Mouse (Mus musculus) testis, postnatal 10 days (tissue): ENCODE data around the gene D130043K22Rik.

Source experiments
- DNase-seq: peaks from one replicate; pipeline ENCODE4 v3.0.0; 2021; ENCODE audit warnings: low spot score

Gene D130043K22Rik

GRCm38 (mm10) chr13:24893880-24894279 is 48.9 kb downstream of the D130043K22Rik start:
- DNase-seq, result no peak

GRCm38 (mm10) chr13:24901916-24902315 is 57.0 kb downstream of the D130043K22Rik start:
- no peak for DNase-seq

DNA sequence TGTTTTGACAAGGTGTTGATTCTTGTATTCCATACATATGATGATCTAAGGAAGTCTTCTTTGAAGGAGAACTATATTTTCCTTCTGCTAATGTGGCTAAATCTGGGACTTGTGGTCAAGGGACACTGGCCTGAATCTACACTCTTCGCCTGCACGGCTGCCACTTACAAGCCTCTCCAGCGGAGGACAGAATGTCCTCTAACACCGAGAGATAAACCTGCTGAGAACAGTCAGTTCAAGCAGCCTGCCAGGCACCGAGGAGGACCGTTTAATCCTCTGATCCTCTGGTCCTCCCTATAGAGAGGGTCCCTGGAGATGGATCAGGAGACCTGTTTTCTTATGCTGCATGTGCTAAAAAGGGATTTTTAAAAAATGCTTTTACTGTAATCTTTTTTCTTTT is 58.5 kb downstream of the D130043K22Rik start:
- DNase-seq, result no peak

- no peak for DNase-seq
Measured at GRCm38 (mm10) chr13:24905422-24905821, 60.5 kb downstream of the D130043K22Rik start.

- no peak for DNase-seq
Measured at GRCm38 (mm10) chr13:24906831-24907570, 62.1 kb downstream of the D130043K22Rik start.

DNA sequence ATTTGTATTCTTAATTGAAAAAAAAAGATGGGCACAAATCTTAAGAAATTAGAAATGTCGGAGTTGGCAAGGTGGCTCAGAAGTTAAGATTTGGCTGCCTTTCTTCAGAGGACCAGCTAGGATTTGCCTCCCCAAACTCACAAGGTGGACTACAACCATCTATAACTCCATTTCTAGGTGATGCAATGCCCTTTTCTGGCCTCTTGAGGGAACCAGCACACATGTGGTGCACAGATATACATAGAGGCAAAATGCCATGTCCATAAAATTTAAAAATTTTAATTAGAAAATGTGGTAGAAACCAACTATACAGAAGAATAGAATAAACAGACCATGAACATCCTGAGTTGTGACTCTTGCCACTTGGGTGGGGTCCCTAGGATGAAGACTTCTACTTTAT is 64.2 kb downstream of the D130043K22Rik start:
- DNase-seq, result no peak

GRCm38 (mm10) chr13:24913576-24913975 is 68.6 kb downstream of the D130043K22Rik start:
- DNase-seq, result no peak

DNA sequence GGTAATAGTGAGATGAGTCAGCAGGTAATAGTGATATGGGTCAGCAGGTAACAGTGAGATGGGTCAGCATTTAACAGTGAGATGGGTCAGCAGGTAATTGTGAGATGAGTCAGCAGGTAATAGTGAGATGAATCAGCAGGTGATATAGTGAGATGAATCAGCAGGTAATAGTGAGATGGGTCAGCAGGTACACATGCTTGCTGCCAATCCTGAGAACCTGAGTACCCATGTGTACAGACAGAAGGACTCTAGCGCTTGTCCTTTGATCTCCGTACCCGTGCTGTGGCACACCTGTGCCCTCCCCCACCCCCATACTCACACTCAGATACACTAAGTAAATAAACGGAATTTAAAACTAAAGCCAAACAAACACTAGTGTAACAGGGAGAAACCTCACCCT is 70.0 kb downstream of the D130043K22Rik start:
- no peak for DNase-seq

DNA sequence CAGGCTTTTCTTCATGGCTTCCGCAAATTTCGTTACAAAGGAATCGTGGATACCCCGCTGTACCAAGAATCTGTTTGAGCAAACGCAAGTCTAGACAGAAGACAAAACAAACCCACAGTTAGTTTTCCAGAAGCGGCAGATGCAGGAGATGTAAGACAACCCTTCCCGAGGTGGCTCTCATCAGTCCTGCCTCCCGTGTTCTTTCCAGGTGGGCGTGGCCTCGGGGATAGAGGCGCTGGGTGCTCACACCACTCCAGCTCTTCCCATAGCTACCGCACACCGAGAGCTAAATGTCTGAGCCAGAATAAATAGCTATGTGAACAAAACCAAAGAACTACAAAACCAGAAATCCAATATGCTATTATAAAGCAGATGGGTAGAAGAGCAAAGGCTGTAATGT is 70.9 kb downstream of the D130043K22Rik start:
- no peak for DNase-seq

DNA sequence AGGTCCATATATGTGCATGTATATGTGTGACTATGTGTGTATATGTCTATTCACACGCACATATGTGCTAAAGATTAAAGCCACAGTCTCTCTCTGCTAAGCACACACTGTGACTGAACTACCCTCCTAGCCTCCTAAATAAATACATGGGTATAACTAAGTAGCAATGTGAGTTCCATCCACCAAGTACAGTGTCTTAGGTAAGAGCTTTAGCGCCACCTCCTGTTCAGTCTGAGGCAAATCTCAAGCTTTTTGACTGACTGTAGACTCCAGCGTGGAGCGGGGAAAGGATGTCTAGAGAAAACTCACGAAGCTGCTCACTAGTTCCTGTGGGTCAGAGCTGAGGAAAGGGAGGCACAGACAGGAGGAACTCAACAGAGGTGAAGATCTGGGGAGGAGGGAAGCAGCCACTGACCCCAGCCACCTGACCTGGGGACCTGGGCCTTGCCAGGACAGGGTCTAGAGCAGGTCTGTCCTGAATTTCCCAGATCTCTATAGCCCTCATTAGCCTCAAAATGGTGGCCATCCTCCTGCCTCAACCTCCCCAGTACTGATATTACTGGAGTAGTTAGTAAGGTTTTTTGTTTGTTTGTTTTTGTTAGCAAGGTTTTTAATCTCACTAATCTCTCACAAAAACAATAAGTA is 75.5 kb downstream of the D130043K22Rik start:
- peak; percentile 69 for DNase-seq

DNA sequence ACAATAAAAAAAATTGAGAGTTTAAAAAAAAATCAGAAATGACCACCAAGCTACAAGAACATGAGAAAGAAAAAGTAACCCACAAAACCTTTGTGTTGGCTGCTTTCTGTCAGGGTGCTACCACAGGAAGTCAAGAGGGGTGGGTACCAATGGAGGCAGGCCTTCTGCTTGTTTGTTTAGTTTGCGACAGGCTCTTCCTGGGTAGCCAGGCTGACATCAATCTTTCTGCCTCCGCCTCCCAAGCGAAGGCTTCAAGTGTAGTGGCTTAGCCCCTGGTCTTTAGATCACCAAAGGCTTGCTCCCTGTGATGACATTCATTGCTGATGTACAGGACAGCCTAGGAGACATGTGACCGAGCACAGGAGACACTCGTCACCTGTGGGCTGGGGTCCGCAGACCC is 76.3 kb downstream of the D130043K22Rik start:
- DNase-seq, result no peak

- DNase-seq, result no peak
Measured at GRCm38 (mm10) chr13:24923991-24924390, 79.1 kb downstream of the D130043K22Rik start.

- DNase-seq, result no peak
Measured at GRCm38 (mm10) chr13:24930591-24930990, 85.7 kb downstream of the D130043K22Rik start.

DNA sequence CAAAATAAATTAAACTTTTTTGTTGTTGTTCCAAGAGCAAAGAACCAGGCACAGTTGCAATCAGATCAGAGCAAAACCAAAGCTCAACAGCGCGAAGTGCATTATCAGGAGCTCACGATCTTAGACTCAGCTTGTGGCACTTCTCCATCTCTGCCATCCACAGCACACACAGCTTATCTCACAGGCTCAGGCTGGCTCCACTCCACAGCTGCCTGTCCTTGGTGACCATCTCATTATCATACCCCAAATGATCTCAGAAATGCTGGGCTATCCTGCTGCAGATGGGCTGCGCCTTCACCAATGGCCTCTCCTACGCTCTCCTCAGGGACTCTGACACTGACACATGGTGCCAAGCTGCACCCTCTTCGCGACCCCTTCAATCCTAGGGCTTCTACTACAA is 88.3 kb downstream of the D130043K22Rik start:
- no peak for DNase-seq

- no peak for DNase-seq
Measured at GRCm38 (mm10) chr13:24936772-24937107, 91.8 kb downstream of the D130043K22Rik start.

DNA sequence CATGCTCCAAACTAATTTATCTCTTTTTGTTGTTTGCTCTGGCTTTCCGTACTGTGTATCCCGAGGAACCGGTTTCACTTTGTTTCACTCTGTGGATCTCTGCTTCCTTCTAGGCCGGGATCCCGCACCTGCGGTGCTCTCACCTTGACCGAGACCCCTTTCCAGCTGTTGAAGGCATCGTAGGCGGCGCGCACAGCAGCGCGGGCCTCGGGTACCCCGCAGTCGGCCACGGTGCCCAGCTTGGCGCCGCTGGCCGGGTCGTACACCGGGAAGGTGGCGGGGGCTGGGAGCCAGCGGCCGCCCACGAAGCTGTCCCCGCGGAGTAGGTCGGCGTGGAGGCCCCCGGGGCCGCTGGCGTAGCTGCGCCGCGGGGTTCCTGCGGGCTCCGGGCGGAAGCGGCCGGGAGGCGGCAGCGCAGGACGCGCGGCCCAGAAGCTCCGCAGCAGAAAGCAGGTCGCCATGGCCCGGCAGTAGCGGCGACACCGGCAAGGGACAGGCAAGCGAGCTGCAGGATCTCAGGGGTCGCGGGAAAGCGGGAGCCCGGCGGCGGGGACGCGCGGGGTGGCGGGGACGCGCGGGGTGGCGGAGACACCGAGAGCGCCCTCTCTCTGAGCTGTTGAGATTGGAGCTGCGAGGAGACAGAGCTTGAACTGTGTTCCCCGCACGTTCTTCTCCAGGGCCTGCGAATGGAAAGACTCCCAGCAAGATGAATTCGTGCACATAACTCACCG is 92.3 kb downstream of the D130043K22Rik start, which contains the start of gene Aldh5a1:
TSS of gene Aldh5a1 (minus strand) at position 554 of the 731 bp plus-strand sequence.
- DNase-seq, result peak; percentile 85

GRCm38 (mm10) chr13:24937839-24938166 is 92.9 kb downstream of the D130043K22Rik start:
- DNase-seq, result peak; percentile 46

DNA sequence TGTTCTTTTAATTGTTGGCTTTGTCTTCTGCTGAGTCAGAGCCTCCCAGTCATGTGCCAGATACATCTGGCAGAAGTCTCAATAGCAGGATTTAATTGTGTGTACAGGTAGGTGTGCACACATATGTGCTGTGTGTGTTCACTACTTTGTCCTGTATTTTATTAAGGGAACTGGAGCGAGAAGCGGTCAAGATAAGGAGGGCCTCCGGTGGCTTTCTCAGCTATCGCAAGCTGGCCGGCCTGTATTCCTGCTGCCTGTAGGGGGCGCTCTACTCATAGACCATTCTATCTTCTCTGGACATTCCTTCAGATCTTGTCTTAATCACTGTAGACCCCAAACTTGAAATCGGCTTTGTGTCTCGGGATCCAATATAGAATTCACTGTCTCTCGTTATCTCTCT is 93.7 kb downstream of the D130043K22Rik start:
- peak; percentile 89 for DNase-seq

DNA sequence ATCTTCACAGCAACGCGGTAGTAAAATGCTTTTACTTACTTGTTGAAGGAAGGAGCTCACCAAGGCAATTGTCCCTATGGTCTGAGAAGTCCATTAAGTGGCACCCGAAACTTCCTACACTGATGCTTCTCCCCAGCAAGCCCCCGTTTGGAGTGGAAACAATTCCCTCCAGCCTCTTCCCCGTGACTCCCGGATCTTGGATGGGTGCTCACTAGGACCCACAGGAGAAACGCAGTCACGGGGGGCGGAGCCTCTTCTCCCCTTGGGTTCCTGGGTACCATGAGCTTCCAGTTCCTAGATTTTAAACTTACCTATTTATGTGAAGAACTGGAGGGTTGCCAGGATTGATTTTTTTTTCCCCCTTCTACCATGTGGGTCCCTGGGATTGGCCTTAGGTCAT is 94.5 kb downstream of the D130043K22Rik start:
- peak; percentile 51 for DNase-seq

DNA sequence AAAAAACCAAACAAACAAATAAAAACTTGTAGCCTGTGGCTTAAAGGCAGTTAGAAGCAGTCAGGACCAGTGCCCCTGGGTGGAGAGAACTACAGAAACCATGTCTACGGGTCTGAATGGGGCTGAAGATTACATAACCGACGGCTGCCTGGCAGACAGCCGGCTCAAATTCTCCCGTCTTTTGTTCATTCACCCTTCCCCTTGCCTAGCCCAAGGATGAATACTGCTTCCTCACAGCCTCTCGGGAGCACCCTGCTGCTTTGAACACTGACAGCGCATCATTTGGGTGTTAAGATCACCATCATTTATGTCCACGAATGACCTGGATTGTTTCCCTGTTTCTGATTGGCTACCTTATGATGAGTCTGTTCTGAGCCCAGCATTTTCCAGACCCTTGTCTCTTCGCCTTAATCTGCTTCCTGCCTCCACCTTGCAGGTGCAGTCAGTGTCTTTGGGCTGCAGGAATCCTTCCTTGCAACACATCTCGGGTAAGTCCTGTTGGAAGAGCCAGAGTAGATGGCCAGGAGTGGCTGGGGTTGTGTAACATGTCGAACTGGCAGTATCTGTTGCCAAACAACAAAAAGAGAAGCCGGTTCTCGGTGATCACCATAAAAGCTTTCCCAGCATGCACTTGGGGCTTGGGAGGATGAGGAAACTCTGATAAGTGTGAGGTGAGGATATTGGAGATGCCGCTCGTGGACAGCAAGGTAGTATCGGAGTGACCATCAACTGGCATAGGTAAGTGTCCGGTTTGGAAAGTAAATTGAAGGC is 97.8 kb downstream of the D130043K22Rik start, which contains the start of gene Gpld1:
TSS of gene Gpld1 (plus strand) at position 641 of the 771 bp plus-strand sequence.
- DNase-seq, result no peak

- DNase-seq, result no peak
Measured at GRCm38 (mm10) chr13:24943303-24943702, 98.4 kb downstream of the D130043K22Rik start.

- DNase-seq, result peak; percentile 55
Measured at GRCm38 (mm10) chr13:24945567-24945966, 100.6 kb downstream of the D130043K22Rik start.
